Mouse (Mus musculus): ENCODE measurements at regions not wholly inside any gene's neighbourhood (a gene's known extent, or its start where the extent isn't known, plus 50 kb on each side); places are given as distances from the start of the nearest gene placed in this dataset.
"Not testable (repeated sequence)": the region's sequence is repeated elsewhere in the genome, so short reads cannot be mapped to it uniquely, and the experiment has no call there.

DNA sequence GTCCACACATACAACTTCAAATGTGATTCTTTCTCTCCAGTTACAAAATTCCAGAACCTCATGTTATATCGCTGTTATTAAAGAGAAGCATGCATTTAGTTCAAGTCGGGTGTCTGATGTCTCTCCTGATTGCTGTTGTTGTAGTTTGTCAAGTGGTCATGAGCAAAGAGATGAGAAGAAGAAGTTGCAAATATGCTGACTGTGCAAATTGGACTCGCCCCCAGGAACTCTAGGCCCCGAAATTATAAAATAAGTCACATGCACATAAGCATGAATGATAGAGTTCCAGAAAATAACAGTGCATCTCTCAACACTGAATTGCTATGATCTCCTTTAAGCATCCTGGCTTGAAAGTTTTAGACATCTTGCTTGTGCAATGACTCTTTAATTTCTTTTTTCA is 53.3 kb downstream of the Kif2b start:
- no peak for DNase-seq

DNA sequence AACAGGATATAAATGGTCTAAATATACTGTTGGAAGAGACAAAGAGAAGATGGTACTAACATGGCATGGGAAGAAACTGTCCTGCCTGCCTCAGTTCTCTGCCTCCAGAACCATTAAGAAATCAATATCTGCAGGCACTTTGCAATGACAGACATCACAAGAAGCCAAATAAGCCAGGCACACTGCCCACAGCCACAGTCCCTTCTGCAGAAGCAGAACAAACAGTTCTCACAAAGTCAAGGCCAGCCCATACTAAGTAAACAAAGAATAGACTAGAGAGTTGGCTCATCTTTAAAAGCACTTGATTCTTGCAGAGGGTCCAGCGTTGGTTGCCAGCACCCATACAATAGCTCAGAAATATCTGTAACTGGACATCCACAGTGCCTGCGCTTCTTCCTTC is 98.1 kb downstream of the Kif2b start:
- DNase-seq, result peak in 1 of 2 experiments; percentile 1

DNA sequence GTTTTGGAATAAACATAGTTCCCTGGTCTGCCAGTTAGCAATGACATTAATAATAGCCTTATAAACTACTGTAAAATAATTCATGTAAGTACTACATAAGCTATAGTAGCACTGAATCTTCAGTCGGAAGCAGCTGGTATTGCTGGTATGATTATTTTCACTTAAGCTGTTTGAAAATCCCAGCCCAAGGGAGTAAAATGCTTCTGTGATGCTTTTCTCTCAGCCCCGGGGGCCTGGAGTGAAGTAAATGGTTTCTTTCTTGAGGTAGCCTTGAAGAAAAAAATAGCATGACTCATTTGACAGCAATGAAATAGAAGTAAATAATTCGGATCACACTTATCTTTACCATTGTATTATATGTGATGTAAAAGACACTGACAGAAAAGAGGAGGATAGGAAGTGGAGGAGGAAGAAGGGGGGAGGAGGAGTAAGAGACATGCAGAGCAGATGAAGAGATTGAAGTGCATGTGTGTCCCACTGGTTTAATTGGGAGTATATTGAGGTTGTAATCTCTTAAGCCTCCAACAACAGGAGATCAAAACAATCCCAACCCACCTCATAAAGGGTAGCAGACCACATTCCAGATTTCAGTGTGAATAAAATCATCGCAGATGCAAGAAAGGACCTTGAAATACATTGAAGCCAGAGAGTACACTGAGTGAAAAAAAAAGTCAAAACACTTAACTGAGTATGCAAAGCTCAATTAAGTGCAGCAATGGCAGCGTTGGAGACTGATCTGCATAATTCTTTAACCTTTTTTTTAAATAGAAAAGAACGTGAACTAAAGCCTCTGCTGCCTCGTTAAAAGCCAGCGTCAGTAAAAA is 113.6 kb downstream of the Kif2b start:
- DNase-seq, result no peak

- DNase-seq, result peak; percentile 10 to 14
Measured at GRCm38 (mm10) chr11:91461946-91462345, 115.4 kb downstream of the Kif2b start.

DNA sequence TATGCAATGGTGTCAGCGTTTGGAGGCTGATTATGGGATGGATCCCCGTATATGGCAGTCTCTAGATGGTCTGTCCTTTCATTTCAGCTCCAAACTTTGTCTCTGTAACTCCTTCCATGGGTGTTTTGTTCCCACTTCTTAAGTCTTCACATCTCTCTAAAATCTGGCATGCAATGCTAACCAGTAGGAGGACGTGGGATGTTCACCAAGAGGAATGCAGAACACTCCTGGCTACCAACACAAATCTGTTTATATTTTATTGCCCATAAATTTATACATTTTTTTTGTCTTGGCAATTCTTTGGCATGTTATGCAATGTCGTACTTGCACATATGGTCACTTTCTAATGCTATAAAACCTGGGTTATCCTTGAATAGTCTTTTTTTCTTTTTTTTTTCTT is 135.0 kb downstream of the Kif2b start:
- DNase-seq, result no peak

DNA sequence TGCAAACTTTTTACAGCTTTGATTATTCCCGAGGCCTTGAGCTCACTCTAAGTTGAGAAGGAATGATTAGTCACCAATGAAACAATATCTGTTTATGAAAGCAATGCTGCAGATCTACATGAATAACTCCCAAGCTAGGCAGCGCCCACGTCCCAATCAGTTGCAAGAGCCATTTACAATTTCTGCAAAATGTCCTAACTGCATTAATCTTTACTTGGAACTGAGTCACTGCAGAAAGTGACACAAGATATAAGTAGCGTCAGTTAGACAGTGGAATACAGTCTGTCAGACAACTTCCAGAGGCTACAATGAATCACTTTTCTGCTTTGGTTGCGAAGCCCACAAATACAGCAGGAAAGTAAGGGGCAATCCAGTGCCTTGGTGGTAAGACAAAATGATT is 145.2 kb downstream of the Kif2b start:
- no peak for DNase-seq

DNA sequence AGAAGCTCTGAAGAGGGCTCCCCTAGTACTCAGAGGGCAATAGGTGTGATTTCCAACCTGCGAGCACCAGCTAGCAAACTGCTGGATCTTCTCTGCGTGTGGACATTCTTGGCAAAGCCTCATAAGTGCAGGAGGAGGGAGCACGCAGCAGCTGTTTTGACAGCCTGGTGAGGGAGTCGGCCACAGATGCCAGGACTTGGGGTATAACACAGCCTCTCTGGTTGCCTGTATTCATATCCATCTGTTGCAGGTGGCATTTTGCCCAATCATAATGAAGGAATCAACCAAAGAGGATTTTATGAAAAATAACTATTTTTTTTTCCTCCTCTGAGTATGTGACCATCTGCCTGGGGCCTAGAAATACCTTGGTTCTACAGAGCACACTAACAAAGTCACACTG is 150.6 kb downstream of the Kif2b start:
- peak; percentile 77 for DNase-seq

- DNase-seq, result peak in 1 of 2 experiments; percentile 2
Measured at GRCm38 (mm10) chr11:91387172-91387571, 190.2 kb downstream of the Kif2b start.

- no peak for DNase-seq
Measured at GRCm38 (mm10) chr11:91357029-91357428, 220.3 kb downstream of the Kif2b start.

- no peak for DNase-seq
Measured at GRCm38 (mm10) chr11:91342629-91343028, 234.7 kb downstream of the Kif2b start.

DNA sequence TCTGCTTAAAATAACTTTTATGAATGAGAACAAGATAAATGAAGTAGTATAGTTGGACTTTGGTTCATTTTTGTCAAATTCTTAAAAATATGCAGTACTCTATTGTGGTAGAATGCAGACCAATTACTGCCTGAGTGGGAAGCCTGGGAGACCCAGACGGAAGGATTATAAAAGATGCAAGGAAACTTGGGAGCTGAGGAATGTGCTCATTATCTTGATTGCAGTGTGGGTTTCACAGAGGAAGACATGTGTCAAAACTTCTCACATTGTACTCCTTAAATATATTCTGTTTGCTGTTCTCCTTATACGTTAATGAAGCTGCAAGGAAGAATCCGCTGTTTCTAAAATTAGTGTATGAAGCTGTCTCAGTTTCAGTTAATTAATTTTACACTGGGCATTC is 244.3 kb downstream of the Kif2b start:
- DNase-seq, result no peak

GRCm38 (mm10) chr11:91327543-91327942 is 249.8 kb downstream of the Kif2b start:
- no peak for DNase-seq

DNA sequence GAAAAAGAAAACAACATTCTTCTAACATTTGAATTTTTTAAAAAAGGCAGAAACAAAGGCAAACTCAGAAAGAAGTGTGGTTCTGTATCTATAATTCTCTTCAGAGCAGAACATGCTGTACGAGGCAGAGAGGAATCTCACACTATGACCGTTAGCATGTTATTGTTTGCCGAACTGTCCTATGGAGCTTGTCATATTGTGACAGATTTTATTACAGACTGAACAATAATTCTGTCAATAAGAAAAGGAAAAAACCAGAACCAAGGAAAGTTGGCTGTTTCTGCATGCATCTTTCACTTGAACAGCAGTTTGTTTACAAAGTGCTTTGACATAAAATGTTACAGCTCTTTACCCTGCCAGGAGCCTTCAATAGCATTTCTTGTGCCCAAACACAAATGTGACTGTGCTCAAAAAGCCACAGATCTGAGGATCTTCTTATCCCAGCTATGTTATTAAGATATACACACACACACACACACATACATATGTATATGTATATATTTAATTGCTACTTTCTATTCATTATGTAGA is 267.1 kb downstream of the Kif2b start:
- DNase-seq, result no peak

- peak; percentile 55 to 59 for DNase-seq
Measured at GRCm38 (mm10) chr11:91289194-91290123, 287.9 kb downstream of the Kif2b start.

- DNase-seq, result no peak
Measured at GRCm38 (mm10) chr11:91286376-91286775, 291.0 kb downstream of the Kif2b start.

GRCm38 (mm10) chr11:91262216-91262615 is 315.1 kb downstream of the Kif2b start:
- no peak for DNase-seq

GRCm38 (mm10) chr11:91242061-91242460 is 335.3 kb downstream of the Kif2b start:
- not testable (repeated sequence) for DNase-seq

DNA sequence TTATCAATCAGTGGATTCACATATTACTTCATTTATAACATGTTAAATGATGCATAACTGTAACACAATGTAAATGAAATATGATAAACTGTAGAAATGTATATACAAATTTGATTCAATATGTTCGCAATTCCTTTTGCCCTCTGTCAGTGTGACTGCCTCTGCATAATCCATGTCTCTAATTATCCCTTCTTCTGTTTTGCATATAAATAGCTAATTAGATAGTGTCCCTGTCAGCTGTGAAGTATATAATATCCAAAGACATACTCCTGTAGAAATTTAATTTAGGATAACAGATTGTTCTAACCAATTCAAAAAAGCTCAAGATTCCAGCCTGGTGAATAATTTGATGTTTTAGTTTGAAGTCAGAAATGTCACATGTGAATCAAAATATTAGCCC is 361.2 kb downstream of the Kif2b start:
- no peak for DNase-seq

- DNase-seq, result no peak
Measured at GRCm38 (mm10) chr11:91213104-91213503, 364.3 kb downstream of the Kif2b start.

- DNase-seq, result no peak
Measured at GRCm38 (mm10) chr11:91206470-91206869, 370.9 kb downstream of the Kif2b start.

- DNase-seq, result no peak
Measured at GRCm38 (mm10) chr11:91204416-91204815, 372.9 kb downstream of the Kif2b start.

- DNase-seq, result no peak
Measured at GRCm38 (mm10) chr11:91196841-91197240, 380.5 kb downstream of the Kif2b start.

DNA sequence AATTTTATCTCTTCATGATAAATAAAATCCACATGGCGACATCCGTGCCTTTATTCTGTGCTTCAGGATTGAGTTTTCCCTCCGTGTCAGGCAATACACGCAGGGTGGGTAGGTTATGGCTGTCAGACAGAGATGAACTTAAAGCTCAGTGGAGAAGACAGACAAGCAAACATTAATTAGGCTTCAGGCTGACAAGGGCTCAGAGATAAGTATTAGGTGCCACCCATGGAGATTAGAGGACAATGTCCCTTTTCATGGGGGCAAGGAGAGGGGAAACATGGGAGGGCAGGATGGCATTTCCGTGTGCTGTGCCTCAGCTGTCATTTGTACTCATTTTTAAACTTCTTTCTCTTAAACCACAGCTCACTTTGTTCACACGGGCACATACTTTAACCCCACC is 381.0 kb downstream of the Kif2b start:
- DNase-seq, result no peak
